Mouse (Mus musculus) embryo, embryonic 10.5 days (tissue): ENCODE data around the gene Pfdn4.

Experiments
- DNase-seq: peaks from one replicate; pipeline ENCODE4 v3.0.0-alpha.2; 2015; ENCODE audit warnings: low spot score

Gene Pfdn4

GRCm38 (mm10) chr2:170550240-170550639, 54.0 kb downstream of the Pfdn4 start:
- DNase-seq: no peak

- no peak for DNase-seq
These were observed 55.9 kb downstream of the Pfdn4 start for GRCm38 (mm10) chr2:170552088-170552487.

GRCm38 (mm10) chr2:170563956-170564855, 68.0 kb downstream of the Pfdn4 start:
- DNase-seq: peak; percentile 46

- no peak for DNase-seq
These were observed 68.8 kb downstream of the Pfdn4 start for GRCm38 (mm10) chr2:170564995-170565394.
